Mouse (Mus musculus): ENCODE measurements around the gene Pxn.
A peak's percentile ranks its signal among the peaks of the same experiment; 100 is the strongest.

GRCm38 (mm10) chr5:115473191-115473590, 33.3 kb upstream of the Pxn start:
- TF ChIP-seq CTCF (IDR thresholded peaks at IDR 0.05; ENCODE audit: low read depth) (peak; percentile 59), EP300 (IDR thresholded peaks at IDR 0.05; ENCODE audit: low read depth) (no peak)

Measured in liver, embryonic 14.5 days (tissue).